Mouse (Mus musculus) spleen, adult 2 months (tissue): Measurements from ENCODE around the gene Tmem132d.

Source experiments
- CTCF ChIP-seq: fragments of 200-500 bp; IDR thresholded peaks from 2 replicates; pipeline ENCODE4 v1.5.1; 2011; ENCODE audit warnings: mild to moderate bottlenecking, inconsistent platforms; ENCODE audit not compliant: insufficient read depth, insufficient read length, insufficient replicate concordance; ENCODE audit errors: extremely low read depth
- POLR2A ChIP-seq: fragments of 200-500 bp; IDR thresholded peaks from 2 replicates; pipeline ENCODE4 v1.6.1; 2011; ENCODE audit warnings: low read depth, low read length, inconsistent platforms

GRCm38 (mm10) chr5:128102556-128102955 is 330.3 kb downstream of the Tmem132d start:
- TF ChIP-seq POLR2A (no peak), CTCF (no peak)
